Mouse (Mus musculus) erythroblast, adult 5-6 weeks (primary cell): ENCODE data around the gene Gphb5. TPM values are rescaled to one million over a fixed set of nuclear protein-coding genes. Genes with fewer than 3 reads are reported as not detected.
"Not testable (repeated sequence)": the region's sequence is repeated elsewhere in the genome, so short reads cannot be mapped to it uniquely, and the experiment has no call there.

Experiments used
- ATAC-seq: replicated peaks from 2 replicates; pipeline ENCODE4 v1.8.0; 2016; ENCODE audit warnings: moderate number of reproducible peaks, mild to moderate bottlenecking, moderate TSS enrichment, inconsistent platforms; ENCODE audit not compliant: poor library complexity, low FRiP score, severe bottlenecking
- total RNA-seq, 2 experiments: library from RNA; stranded (forward) in 1 of 2; stranded (reverse) in 1 of 2; fragments of 150-400 nt in 1 of 2; fragments of 200-764, 138-1000 nt in 1 of 2; gene quantifications; 2 replicates each; pipeline versions ENCODE4 v1.2.3 to v1.2.4; 2015 to 2017; ENCODE audit warnings: low replicate concordance in 2 of 2

The Gphb5 gene
- total RNA-seq (2015; ENCODE audit: low replicate concordance) (not detected in 2 replicates), total RNA-seq (2017; ENCODE audit: low replicate concordance) (not detected in 2 replicates)

DNA sequence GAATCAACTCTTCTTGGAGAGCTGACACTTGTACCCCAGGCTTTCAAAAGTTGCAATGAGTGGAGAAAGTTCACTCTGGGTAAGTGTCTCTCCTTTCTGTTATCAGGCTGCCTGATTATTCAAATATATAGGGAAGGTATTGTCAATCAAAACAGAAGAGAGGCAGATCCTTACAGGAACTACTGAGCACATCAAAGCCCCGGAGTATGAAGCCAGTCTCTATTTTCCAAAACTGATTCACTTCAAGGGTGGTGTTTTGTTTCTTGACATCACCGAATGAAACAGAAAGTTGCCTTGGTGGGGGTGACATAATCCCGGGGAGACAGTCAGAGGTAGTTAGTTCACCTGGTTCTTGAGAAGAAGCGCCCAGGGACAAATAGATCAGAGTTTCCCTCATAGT, at the start of gene Gphb5:
TSS of gene Gphb5 (minus strand) at position 101 of the 400 bp plus-strand sequence.
- ATAC-seq: no peak

DNA sequence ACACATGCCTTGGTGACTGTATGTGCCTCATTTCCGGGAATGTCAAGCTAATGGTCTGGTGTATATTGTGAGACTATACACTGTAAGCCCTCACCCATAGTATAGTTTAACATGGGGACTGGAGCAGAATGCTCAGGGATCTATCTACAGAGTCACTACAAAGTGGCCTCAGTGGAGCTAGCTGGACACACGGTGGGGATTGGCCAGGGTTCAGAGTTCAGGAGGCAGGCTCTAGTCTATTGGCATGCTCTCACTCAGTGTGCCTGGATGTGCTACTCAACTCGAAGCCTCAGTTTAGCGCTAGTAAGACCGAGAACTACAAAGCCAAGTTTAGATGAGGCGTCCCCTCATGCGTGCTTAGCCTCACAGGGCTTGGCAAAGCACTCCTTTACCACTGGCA, 49.6 kb upstream of the Gphb5 start:
- no peak for ATAC-seq

DNA sequence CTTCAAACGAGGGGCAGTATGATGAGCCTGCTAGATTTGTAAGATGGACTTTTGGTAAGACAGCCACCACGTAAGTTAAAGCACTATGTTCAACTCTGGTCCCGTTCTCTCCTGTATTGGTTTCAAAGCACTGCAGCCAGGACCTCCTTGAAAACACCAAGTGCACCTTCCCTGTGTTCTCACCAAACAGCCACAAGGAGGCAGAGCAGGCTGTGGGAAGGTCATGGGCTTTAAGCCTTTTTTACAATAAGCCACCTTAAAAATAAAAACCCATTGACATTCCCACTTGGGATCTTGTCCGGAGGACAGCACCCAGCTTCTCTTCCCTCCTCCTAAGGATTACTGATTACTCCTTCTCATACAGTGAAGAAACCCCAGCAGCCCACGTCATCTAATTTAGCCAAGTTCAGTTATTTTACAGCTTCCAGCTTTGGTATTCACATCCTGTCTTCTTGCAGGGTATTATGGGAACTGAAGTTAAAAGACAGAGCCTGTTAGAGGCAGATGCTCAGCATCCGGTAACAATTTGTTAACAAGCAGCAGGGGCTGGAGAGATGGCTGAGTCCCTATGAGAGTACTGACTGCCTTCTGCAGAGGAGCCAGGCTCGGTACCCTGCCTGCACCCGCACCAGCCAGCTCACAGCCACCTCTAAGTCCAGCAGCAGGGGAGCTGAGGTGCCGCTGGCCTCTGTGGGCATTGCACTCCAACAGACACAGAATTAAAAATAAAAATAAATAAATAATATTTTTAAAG, 47.6 kb upstream of the Gphb5 start:
- no peak for ATAC-seq

DNA sequence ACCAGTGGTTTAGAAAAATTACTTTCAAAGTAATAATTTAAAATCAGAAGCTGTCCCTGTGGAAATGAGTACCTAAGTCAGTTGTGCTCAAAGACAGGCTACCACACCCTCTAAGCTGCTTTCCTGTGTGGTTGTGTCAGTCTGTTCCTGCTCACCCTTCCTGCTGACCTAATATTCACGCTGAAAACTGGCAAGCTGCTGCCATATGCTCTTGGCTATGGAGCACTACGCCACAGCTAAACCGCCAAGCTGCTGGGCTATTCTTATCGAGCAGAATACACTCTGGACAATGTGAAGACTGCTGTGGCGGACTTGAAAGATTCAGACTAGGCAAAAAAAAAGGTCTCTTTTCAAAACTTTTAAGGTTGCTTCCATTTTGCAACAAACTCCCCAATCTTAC, 44.0 kb upstream of the Gphb5 start:
- no peak for ATAC-seq

DNA sequence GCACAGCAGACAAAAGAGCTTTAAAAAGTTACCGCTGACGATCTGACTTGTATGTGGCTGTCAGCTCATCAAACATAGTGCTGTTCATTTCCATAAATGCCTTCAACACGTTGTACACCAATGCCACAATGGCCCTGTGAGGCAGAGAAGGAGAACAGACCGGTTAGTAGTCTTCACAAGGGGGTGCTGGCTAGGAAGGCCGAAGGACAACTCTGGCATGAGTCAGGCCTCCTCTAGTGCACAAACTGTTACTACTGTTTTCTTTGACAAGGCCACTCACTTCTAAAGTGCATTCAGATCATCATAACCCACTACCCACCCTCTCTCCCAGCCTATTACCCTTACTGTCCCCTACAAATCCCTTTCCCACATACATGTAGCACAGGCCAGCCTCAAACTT, 43.1 kb upstream of the Gphb5 start:
- ATAC-seq: no peak

DNA sequence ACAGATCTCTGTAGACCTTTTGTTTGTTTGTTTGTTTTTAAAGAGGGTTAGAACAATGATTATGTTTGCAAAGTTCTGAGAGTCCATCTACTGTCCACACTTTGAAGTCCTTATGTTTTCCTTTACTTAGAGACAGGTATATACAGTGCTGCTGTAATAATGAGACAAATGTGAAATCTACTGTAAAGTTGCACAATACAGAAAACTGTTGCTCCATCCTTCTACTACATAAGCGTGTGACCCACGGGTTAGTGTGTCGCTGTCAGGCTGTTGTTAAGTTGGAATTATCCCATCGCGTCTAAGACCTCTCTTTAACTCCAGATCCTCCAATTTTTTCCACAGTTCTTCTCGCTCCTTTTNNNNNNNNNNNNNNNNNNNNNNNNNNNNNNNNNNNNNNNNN, 36.9 kb upstream of the Gphb5 start:
- no peak for ATAC-seq

DNA sequence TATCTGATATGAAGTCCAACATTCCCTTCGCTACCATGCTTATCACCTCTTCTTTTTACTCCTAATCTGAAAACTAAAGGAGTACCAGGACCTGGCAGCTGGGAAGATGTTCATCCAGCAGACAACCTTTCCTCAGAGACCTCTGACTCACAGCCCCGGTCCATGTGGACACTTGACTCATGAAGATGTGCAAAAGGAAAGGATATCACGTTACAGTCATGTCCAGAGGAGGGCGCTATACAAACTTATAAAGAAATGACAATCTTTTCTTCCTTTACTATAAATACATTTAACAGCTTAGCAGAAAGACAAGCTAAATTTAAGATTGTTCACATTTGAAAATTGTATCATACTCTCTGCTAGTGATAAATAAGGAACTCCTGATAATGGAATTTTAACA, 36.4 kb upstream of the Gphb5 start:
- no peak for ATAC-seq

DNA sequence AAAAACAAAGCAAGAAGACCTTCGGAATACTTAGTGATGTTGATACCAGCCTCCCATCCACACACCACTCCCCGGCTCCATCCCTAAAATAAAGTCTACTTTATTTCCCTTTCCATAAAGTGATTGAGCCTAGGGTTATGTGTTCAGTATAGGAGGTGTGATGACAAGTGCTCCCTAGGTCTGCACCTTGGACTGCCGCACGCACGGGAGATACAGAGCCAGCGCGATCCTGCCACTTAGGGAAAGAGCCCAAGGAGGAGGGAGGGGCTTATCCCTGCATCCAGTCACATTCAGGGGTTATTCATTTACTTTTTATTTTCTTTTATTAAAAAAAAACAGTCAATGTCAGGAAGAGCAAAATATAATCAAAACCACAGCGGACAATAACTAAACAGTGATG, 34.0 kb upstream of the Gphb5 start:
- ATAC-seq: no peak

DNA sequence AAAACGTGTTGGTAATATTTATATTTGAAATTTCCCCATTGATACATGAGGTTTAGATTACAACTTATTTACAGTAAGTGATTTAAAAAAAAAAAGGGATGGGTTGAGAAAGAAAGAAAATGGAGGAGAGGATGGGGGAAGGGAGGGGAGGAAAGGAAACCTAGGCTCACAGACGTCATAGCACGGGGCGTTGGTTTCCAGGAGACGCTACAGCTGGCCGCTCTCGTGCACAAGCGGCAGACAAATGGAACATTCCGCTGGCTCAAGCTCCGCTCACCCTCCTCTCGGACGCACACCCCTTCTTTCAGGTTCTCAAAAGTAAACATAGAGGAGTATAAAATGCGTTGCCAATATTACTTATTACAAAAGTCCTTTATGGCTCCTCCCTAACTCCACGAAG, 33.4 kb upstream of the Gphb5 start:
- ATAC-seq: no peak

DNA sequence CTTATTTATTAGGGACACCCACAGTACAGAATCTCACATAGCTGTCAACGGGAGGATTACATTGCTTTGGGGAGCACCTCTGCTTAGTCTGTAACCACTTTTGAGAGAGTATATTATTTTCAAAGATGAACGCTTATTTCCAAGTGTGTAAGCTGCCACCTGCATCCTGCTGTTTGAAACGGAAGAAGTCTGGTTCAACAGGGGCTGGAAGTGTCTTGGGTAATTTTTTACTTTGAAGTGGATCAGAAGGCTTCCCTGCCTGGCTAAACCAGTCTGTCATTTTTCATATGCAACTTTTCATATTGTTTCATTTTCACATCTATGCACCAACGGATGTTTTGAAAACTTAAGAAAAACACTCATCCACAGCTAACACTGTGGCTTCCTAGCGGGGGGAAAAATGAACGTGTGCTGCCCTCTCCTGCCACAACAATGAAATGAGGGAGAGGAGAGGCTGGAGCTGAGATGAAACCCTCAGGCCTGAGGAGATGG, 32.9 kb upstream of the Gphb5 start:
- ATAC-seq: no peak

DNA sequence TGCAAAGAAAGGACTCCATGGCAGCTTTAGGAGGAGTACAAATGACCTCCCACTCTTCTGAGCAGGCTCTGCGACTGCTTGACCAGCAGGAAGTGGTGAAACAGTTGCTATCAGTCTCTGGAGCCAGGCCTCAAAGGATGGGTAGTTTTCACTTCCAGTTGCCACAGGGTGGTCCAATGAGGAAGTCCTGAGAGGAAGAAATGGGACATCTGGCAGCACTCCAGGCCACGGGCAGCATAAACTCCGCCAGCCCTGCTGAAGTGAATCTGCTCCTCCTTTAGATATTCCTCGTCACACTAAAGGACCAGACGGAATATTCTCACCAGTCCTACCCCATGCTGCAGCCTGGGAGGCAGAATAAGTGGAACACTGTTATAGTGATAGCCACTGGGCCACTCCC, 32.3 kb upstream of the Gphb5 start:
- no peak for ATAC-seq

DNA sequence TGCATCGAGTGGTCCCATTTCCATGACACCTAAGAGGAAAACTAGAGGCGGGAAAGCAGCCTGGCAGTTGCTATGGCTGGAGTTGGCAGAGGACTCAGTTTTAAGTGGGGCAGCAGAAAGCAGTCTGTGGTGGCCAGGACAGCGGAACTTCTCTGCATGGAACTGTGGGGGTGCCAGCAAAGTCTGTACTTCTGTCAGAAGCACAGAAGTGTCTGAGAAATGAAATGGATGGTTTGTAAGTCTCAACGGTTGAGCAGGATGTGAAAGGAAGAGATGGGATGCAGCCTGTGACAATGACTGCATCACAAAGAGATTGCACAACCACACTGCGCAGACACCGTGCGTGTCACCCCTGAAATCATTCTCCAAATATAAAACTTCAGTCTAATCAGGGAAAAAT, 29.7 kb upstream of the Gphb5 start:
- ATAC-seq: no peak

DNA sequence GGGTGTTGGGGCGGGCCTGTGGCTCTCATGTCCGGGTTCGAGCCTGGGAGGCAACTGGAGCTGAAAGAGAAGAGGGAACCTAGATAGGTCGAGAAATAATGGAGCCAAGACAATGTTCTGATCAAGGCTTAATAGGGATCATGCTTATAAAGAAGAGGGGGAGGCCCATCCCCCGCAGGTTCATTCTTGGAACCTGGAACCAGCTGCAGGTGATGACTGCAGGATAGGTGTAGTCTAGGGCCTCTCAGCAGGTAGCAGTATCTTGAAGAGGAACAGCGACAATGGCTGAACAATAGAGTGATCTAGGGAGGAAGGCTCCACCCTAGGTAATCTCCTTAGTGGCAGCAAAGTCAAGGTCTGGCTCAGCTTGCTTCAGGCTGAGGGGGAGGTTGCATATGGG, 15.8 kb upstream of the Gphb5 start:
- not testable (repeated sequence) for ATAC-seq

DNA sequence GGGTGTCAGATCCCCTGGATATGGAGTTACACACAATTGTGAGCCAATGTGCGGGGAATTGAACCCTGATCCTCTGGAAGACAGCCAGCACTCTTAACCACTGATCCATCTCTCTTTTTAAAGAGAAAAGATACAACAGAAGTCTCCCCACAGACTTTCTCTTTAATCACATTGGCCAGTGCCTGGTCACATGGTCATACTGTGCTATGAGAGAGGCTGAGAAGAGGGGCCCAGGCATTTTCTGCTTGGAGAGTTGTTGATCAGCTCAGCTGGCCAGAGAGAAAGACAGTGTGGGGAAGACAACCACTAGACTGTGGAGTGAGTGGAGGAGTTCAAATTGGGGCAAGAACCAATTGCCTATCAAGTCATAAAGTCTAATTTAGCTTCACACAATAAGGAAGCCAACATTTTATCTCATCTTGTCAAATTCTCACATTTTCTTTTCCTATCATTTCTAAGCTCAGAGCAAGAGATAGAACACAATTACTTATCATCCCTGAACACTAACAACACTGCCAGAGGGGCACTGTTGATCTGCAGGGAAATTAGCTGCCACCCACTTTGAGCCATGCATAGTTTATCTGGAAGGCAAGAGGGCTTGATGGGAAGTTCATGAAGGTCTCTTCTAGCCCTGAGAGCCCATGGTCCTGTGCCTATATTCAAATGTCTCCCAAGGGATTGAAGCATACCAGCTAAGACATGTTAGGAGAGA, 13.3 kb upstream of the Gphb5 start:
- ATAC-seq: no peak

DNA sequence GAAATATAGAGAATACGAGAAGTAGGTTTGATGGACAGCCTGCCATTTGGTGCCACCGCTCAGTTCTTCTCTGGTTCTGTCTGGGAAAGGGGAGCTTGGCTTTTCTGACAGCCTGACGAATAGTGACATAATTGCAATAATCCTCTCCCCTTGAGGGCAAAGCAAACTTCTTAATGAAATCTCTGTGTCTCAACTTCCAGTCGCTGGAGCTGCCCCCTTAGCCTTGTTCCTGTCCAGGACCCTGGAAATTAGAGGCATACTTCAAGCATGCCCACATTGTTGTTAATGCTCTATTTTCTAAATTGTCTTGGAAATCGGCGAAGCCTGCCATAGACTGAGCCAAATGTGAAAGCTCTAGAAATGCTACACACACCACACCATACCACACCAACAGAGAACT, 12.1 kb upstream of the Gphb5 start:
- ATAC-seq: no peak

DNA sequence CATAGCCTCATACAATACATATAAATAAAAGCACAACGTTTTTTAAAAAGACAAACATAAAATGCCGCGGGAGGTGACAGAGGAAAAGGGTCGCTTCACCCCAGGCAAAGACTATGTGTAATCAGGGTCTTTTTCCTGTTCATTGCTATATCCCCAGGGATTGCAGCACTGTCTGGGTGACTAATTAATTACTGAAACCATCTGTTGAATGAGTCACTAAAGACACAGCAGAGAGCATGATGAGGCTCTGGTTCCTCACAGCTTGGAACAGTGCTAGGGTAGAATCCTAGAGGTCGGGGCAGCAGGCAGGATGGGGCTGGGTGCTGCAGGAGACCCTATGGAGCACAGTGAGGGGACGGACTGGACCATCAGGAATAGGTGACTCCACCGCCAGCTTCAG, 9.3 kb upstream of the Gphb5 start:
- no peak for ATAC-seq

DNA sequence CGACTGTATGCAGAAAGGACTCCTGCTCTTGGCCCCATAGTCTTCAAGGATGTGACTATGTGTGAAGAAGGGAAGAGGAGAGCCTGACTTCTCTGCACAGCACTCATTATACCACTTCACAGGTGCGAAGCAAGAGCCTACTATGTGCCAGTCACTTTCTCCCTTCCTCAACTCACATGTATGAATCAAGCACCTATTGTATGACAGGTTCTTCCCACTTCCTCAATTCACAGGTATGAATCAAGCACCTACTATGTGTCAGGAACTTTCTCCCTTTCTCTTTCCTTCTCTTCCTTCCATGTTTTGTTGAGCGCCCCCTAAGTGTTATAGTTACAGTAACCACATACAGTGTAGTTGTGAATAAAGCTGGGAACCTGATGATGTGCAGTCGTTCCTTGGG, 8.2 kb upstream of the Gphb5 start:
- ATAC-seq: no peak

DNA sequence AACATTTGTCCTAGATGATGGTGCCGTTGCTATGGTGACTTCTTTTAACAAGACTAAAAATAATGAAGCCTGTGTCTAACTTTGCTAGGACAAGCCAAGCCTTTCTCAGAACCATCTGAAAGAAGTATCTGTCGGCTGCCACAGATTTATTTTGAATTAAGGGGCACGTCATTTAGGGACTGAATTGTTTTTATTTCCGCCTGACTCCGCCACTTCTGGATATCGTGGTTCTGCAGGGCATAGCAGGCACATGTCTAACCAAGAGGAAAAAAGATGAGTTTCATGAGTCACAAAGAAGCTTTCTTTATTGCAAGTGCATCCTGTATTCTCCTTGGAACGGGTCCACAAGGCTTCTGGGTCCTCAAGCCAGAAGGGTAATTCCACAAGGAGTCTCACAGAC, 7.8 kb upstream of the Gphb5 start:
- no peak for ATAC-seq

DNA sequence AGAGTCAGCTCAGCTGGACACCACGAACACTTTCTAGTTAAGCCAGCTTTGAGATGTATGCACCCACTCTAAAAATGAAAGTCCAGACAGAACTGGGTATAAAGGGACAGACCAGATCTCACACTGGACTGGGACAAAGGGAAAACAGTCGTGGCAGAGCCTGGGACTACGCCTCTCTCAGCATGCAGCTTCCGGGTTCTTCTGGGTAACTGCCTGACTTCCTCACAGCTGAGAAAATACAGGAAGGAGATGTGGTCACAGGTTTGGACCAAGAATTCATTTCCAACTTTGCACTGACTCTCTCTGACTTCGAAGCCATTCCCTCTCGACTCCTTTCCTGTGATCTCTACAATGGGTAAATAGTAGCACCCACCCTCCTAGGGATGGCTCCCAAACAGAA, 1.6 kb downstream of the Gphb5 start:
- no peak for ATAC-seq

DNA sequence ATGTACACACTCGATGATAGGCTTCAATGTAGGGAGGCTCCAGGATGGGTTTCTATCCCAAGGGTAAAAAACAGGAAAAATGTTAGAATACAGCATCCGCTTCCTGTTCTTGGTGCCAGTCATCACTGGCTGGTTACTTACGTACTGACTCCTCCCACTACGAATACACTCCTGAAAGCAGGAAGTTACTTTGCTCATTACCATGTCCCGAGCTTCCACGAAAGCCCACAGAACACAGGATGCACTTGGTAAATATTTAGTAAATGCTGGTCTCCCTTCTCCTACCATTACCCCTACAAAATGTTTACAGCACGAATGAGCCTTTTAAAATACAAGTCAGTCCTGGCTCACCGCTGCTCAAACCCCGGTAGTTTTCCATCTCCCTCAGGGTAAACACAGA, 3.6 kb downstream of the Gphb5 start:
- no peak for ATAC-seq

DNA sequence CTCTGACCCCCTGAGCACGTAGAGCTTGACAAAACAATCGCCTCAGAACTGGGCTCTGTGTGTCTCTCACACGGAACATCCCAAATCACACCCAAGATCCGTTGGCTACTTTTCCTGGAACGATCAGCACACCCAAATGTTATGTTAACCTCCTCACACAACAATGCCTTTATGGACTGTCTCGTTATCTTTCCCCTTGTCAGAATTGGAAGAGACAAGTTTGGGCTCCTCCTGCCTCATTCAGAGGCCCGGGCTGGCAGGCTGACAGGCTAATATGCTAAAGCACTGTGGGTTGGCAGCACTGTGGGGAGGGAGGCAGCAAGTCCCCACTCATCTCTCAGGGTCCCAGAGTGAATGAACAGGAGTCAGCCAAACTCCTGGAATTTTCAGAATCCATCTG, 19.5 kb downstream of the Gphb5 start:
- no peak for ATAC-seq
